ENCODE assay signal across 9 mouse cellular contexts in the genomic region with DNA sequence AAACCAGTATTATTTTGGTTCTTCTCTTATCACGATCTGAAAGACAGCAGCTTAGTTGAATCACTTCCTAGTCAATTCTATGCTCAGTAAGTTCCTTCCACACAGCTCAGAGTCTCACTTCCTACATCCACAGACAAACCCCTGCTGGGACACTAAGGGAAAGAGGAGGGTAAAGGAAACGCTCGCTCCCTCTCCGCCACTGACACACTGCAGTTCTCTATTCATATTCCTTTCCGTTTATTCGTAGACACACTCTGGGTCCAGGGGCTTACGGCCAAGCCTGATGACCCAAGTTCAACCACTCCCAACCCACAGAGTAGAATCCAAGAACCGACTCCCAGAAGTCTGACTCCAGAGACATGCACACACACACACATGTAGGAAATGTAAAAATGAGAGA. TPM values are rescaled to one million over a fixed set of nuclear protein-coding genes. Genes with fewer than 3 reads are reported as not detected.
A peak's percentile ranks its signal among the peaks of the same experiment; 100 is the strongest.
DNase-seq lines count a peak whose midpoint lies in the region.
"Had no signal": no experiment of that assay in that cellular context is flagged by ENCODE, and none has a peak within 500 bp of the region (broad histone marks: within the 10 kb centered on the region; RNA-seq: fewer than 3 reads in every experiment).

No protein-coding gene starts in this region.

- intact Hi-C loops in heart, postnatal 10 days (cut with DNase I): no loop called here

- peak; percentile 20 for DNase-seq in kidney, adult 9 months
- no peak for DNase-seq in kidney, adult 18-20 months
- DNase-seq in brain, adult 2 months (ENCODE audit: low read depth, low spot score): peak; percentile 32
- peak; percentile 46 to 55 for DNase-seq in heart, postnatal 10 days
- DNase-seq in lung, postnatal 36 days: peak; percentile 54
- no peak for DNase-seq in layer of hippocampus, postnatal 10 days (ENCODE audit: low spot score in 2 of 2)
- no peak for DNase-seq in embryo, embryonic 11 days
- no peak for DNase-seq in adrenal gland, adult 8-10 months
- DNase-seq: cerebellum, postnatal 14 days had no signal

RNA-seq across cellular contexts. Expression of a gene that starts 2.9 kb away (rescaled TPM):
- total RNA-seq in heart, postnatal 10 days (2021): 10 to 100 TPM; 22.2 to 24.8 TPM
- 10 to 100 TPM; 29.2 to 31.3 TPM for total RNA-seq in layer of hippocampus, postnatal 10 days (2021)
- 10 to 100 TPM; 43.3 to 60.0 (median 49.9) TPM for total RNA-seq in adrenal gland, adult 8-10 months (2022)

Comparison
In these comparisons a context has a peak if more than half of its experiments do, and no peak if none do; other contexts are left out.
1. DNase-seq: peak in kidney, adult 9 months (single experiment), brain, adult 2 months (single experiment), heart, postnatal 10 days (2 of 2) and lung, postnatal 36 days (single experiment); none in kidney, adult 18-20 months (single experiment), layer of hippocampus, postnatal 10 days (0 of 2), embryo, embryonic 11 days (single experiment) and adrenal gland, adult 8-10 months (single experiment).